Mouse (Mus musculus) liver, embryonic 11.5 days (tissue): Measurements from ENCODE around the gene Cbx7. TPM values are rescaled to one million over a fixed set of nuclear protein-coding genes. Genes with fewer than 3 reads are reported as not detected.

Experiments used
- ATAC-seq: fragments of 200-750 bp; cut with Nextera tagmentation; replicated peaks from 2 replicates; pipeline ENCODE4 v1.8.0; 2017; ENCODE audit warnings: moderate number of reproducible peaks, mild to moderate bottlenecking, moderate TSS enrichment, moderate library complexity; ENCODE audit not compliant: low FRiP score
- DNase-seq: peaks from one replicate; pipeline ENCODE4 v3.0.0-alpha.2; 2017; ENCODE audit warnings: low spot score
- H3K27ac ChIP-seq: fragments of 300-500 bp; sonication (generic); 2 replicates; pipeline ENCODE4 v1.5.1; 2014; ENCODE audit warnings: mild to moderate bottlenecking, low read depth, low read length, control low read depth
- H3K27me3 ChIP-seq: fragments of 300-500 bp; sonication (generic); replicated peaks from 2 replicates; pipeline ENCODE4 v1.6.1; 2014; ENCODE audit warnings: low read length, mixed read lengths; ENCODE audit not compliant: control insufficient read depth, insufficient read depth
- H3K36me3 ChIP-seq: fragments of 300-500 bp; sonication (generic); 2 replicates; pipeline ENCODE4 v1.6.1; 2014; ENCODE audit warnings: mild to moderate bottlenecking, low read length, moderate library complexity, mixed read lengths; ENCODE audit not compliant: control insufficient read depth, insufficient read depth
- H3K4me1 ChIP-seq: fragments of 300-500 bp; sonication (generic); replicated peaks from 2 replicates; pipeline ENCODE4 v1.6.1; 2014; ENCODE audit warnings: low read length, mixed read lengths; ENCODE audit not compliant: control insufficient read depth, insufficient read depth
- H3K4me2 ChIP-seq: fragments of 300-500 bp; sonication (generic); 2 replicates; pipeline ENCODE4 v1.6.1; 2014; ENCODE audit warnings: mild to moderate bottlenecking, control low read depth, moderate library complexity
- H3K4me3 ChIP-seq: fragments of 300-500 bp; sonication (generic); 2 replicates; pipeline ENCODE4 v1.5.1; 2014; ENCODE audit warnings: low read depth, low read length, control low read depth
- H3K9ac ChIP-seq: fragments of 300-500 bp; sonication (generic); 2 replicates; pipeline ENCODE4 v1.6.1; 2014; ENCODE audit warnings: low read depth, low read length, control low read depth
- H3K9me3 ChIP-seq: fragments of 300-500 bp; sonication (generic); 2 replicates; pipeline ENCODE4 v1.6.1; 2016; ENCODE audit warnings: low read length, inconsistent platforms, mixed read lengths; ENCODE audit not compliant: control insufficient read depth
- WGBS: fragments of 180-500 bp; shearing (Covaris S2); extraction: QIAGEN DNeasy Blood & Tissue Kit; methylation state at CpG from one replicate; pipeline ENCODE4 v1.1.7; 2014; 5-methylcytosine and 5-hydroxymethylcytosine counted together
- polyA plus RNA-seq: library from polyadenylated mRNA; unstranded; fragments of >200 nt; fragmentation: Nextera tagmentation; extraction: Ambion mirVana; gene quantifications from 2 replicates; pipeline ENCODE4 v1.2.1, GENCODE M21; 2014

The Cbx7 gene
- polyA plus RNA-seq, 1 experiment from 2014 or later = 2.5 TPM

DNA sequence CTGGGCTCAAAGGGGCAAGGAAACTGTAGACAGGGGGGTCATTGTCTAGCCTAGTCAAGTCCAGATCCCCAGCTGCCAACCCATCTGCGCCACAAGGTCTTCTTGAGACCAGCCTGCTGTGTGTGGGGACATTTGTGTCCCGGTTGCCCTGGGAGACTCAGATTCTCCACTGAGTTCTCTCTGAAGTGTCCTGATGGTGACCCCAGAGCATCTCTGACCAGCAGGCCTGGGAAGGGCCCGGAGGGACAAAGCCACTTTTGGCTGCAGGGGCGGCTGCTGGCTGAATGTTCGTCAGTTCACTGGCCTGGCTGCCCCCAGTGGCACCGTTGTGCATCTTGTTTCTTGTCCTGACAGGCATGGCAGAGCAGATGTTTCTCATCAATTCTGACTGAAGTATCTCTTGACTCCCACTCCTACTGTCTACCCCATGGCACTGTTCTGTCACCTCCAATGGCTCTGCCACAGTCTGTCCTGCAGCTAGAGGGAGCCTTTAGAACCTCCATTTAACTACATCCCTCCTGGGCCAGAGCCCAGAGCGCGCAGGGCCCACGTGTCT is 9.5 kb downstream of the Cbx7 start:
- Histone ChIP-seq H3K4me3 (no peak overlapping the region), H3K36me3 (no peaks in the 10 kb centered on the region), H3K9me3 (no peaks in the 10 kb centered on the region), H3K27me3 (no peaks in the 10 kb centered on the region), H3K4me2 (no peak overlapping the region), H3K4me1 (no peaks in the 10 kb centered on the region), H3K27ac (no peak overlapping the region), H3K9ac (no peak overlapping the region)
- no peak for ATAC-seq
- WGBS = 77% methylated on average over 9 of the region's 9 CpGs
- DNase-seq = no peak

GRCm38 (mm10) chr15:79958418-79958817 is 12.5 kb downstream of the Cbx7 start:
- H3K4me1 ChIP-seq = no peaks in the 10 kb centered on the region
- no peaks in the 10 kb centered on the region for H3K27me3 ChIP-seq
- no peaks in the 10 kb centered on the region for H3K9me3 ChIP-seq
- WGBS = 46% methylated on average over 3 of the region's 3 CpGs
- no peak overlapping the region for H3K27ac ChIP-seq
- no peak overlapping the region for H3K9ac ChIP-seq
- no peak for ATAC-seq
- H3K36me3 ChIP-seq = no peaks in the 10 kb centered on the region
- H3K4me2 ChIP-seq = no peak overlapping the region
- DNase-seq = no peak
- no peak overlapping the region for H3K4me3 ChIP-seq

DNA sequence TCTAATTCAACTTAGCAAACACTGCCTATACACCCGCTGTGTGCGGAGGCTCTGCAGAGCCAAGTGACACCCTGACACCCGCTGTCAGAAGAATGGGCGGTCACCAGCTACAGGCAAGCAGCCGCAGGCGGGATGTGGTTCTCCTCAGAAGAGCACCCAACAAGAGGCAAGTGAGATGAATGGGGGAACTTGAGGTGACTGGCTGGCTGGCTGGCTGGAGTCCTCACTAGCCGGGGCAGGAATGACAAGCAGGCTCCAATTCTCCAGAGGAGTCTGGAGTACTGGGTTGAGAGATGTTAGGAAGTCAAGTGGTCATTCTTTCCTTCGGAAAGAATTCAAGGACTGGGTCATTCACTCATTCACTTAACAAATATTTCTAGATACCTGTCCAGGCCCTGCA is 14.4 kb downstream of the Cbx7 start:
- ATAC-seq = no peak
- 57% methylated on average over 8 of the region's 8 CpGs for WGBS

GRCm38 (mm10) chr15:79953470-79953869 is 17.4 kb downstream of the Cbx7 start:
- no peak overlapping the region for H3K4me3 ChIP-seq
- 69% methylated on average over 7 of the region's 7 CpGs for WGBS
- no peaks in the 10 kb centered on the region for H3K36me3 ChIP-seq
- no peak overlapping the region for H3K9ac ChIP-seq
- ATAC-seq = no peak
- no peak overlapping the region for H3K27ac ChIP-seq
- H3K4me2 ChIP-seq = no peak overlapping the region
- H3K9me3 ChIP-seq = no peaks in the 10 kb centered on the region
- no peaks in the 10 kb centered on the region for H3K27me3 ChIP-seq
- no peak for DNase-seq
- peaks cover 17% of the 10 kb centered on the region for H3K4me1 ChIP-seq

More for the DNA sequence above, 14.4 kb downstream of the Cbx7 start:
- no peak overlapping the region for H3K4me2 ChIP-seq
- no peak overlapping the region for H3K9ac ChIP-seq
- no peaks in the 10 kb centered on the region for H3K27me3 ChIP-seq
- no peaks in the 10 kb centered on the region for H3K36me3 ChIP-seq
- H3K4me3 ChIP-seq = no peak overlapping the region
- peaks cover 7% of the 10 kb centered on the region; the same call in 1 of the 2 replicates for H3K4me1 ChIP-seq
- no peak for DNase-seq
- no peak overlapping the region for H3K27ac ChIP-seq
- H3K9me3 ChIP-seq = no peaks in the 10 kb centered on the region

- 48% methylated on average over 11 of the region's 11 CpGs for WGBS
- H3K27ac ChIP-seq = no peak overlapping the region
- no peak overlapping the region for H3K4me2 ChIP-seq
- H3K27me3 ChIP-seq = no peaks in the 10 kb centered on the region
- ATAC-seq = no peak
- no peak for DNase-seq
- no peaks in the 10 kb centered on the region for H3K36me3 ChIP-seq
- H3K4me1 ChIP-seq = peaks cover 17% of the 10 kb centered on the region
- no peak overlapping the region for H3K4me3 ChIP-seq
- H3K9ac ChIP-seq = no peak overlapping the region
- no peaks in the 10 kb centered on the region for H3K9me3 ChIP-seq
These were observed 18.3 kb downstream of the Cbx7 start for GRCm38 (mm10) chr15:79952504-79953231.

GRCm38 (mm10) chr15:79951730-79952503 is 19.0 kb downstream of the Cbx7 start:
- no peak overlapping the region for H3K4me3 ChIP-seq
- H3K36me3 ChIP-seq = no peaks in the 10 kb centered on the region
- H3K9me3 ChIP-seq = no peaks in the 10 kb centered on the region
- DNase-seq = no peak
- 59% methylated on average over 14 of the region's 14 CpGs for WGBS
- H3K9ac ChIP-seq = no peak overlapping the region
- H3K4me1 ChIP-seq = peaks cover 17% of the 10 kb centered on the region
- no peaks in the 10 kb centered on the region for H3K27me3 ChIP-seq
- H3K27ac ChIP-seq = no peak overlapping the region; the same call in 1 of the 2 replicates
- H3K4me2 ChIP-seq = no peak overlapping the region
- no peak for ATAC-seq

- WGBS = 68% methylated on average over 6 of the region's 6 CpGs
- H3K4me1 ChIP-seq = peaks cover 20% of the 10 kb centered on the region
- no peak overlapping the region for H3K4me3 ChIP-seq
- H3K27me3 ChIP-seq = no peaks in the 10 kb centered on the region
- no peak overlapping the region for H3K4me2 ChIP-seq
- DNase-seq (no peak), ATAC-seq (no peak)
- no peak overlapping the region for H3K9ac ChIP-seq
- no peaks in the 10 kb centered on the region for H3K36me3 ChIP-seq
- 0 out of 2 replicates have a peak overlapping the region, but pooled peaks have one; percentile 19 for H3K27ac ChIP-seq
- no peaks in the 10 kb centered on the region for H3K9me3 ChIP-seq
These were observed 19.7 kb downstream of the Cbx7 start for GRCm38 (mm10) chr15:79951226-79951625.

DNA sequence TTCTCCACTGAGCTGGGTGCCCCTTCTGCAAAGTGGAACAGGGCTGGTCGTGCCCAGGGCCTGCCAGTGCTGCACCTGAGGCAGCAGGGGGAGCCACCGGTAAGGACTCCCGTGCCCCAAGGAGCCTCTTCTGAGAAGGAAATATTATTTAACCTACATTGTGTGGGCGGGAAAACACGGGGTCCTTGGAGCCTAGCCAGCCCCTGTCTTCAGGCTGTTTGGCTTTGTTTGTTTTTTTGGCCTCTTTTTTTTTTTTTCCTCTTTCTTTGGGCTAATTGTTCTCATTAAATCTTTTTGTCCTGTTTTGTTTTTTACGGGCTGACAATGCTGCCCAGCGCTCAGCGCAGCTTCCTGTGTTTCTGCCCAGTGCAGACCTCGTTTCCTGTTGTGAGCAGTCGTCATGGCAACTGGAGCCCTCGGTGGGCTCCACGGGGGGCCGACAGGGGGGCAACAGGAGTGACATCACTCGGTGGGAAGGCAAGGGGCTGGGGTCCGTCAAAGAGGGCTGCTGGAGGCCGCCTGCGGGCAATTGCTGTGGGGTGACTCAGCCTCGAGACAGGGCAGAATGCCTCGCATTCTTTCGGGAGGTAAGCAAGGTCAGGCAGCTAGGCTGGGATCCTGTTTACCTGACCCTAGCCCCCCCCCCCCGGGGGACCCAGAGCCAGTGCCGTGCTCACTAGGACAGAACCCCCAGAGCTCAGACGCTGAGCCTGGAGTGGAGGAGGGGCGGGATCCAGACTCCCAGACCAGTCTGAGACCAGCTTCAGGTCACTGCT is 20.5 kb downstream of the Cbx7 start:
- Histone ChIP-seq H3K4me1 (peaks cover 20% of the 10 kb centered on the region), H3K4me3 (peak overlapping the region; percentile 37), H3K27me3 (no peaks in the 10 kb centered on the region), H3K4me2 (peak overlapping the region; percentile 66), H3K27ac (peak overlapping the region; percentile 34; the same call in 1 of the 2 replicates), H3K36me3 (no peaks in the 10 kb centered on the region), H3K9ac (peak overlapping the region; percentile 46), H3K9me3 (no peaks in the 10 kb centered on the region)
- ATAC-seq = peak; percentile 25; the same call in 1 of the 2 replicates
- 3% methylated on average over 24 of the region's 24 CpGs for WGBS
- DNase-seq = no peak
